Mouse (Mus musculus): Measurements from ENCODE around the gene Ptgs1.

The Ptgs1 gene

GRCm38 (mm10) chr2:36252505-36252904 lies 22.3 kb downstream of the Ptgs1 start:
- no peak for DNase-seq

- no peak for DNase-seq
These were observed 24.2 kb downstream of the Ptgs1 start for GRCm38 (mm10) chr2:36254445-36254844.

- no peak for DNase-seq
These were observed 26.7 kb downstream of the Ptgs1 start for GRCm38 (mm10) chr2:36256931-36257330.

- no peak for DNase-seq
These were observed 29.2 kb downstream of the Ptgs1 start for GRCm38 (mm10) chr2:36259382-36259781.

GRCm38 (mm10) chr2:36259798-36260540 lies 29.7 kb downstream of the Ptgs1 start:
- no peak for DNase-seq

GRCm38 (mm10) chr2:36262025-36262424 lies 31.8 kb downstream of the Ptgs1 start:
- DNase-seq, result no peak

GRCm38 (mm10) chr2:36269458-36269857 lies 39.2 kb downstream of the Ptgs1 start:
- DNase-seq, result no peak

GRCm38 (mm10) chr2:36270186-36270585 lies 40.0 kb downstream of the Ptgs1 start:
- DNase-seq, result no peak

GRCm38 (mm10) chr2:36271085-36271484 lies 40.9 kb downstream of the Ptgs1 start:
- DNase-seq, result no peak

- no peak for DNase-seq
These were observed 42.2 kb downstream of the Ptgs1 start for GRCm38 (mm10) chr2:36272288-36272950.

- peak; percentile 37 to 71 for DNase-seq
These were observed 46.2 kb downstream of the Ptgs1 start for GRCm38 (mm10) chr2:36276454-36276853.

- DNase-seq, result no peak
These were observed 48.5 kb downstream of the Ptgs1 start for GRCm38 (mm10) chr2:36278760-36279159.

- DNase-seq, result no peak
These were observed 50.9 kb downstream of the Ptgs1 start for GRCm38 (mm10) chr2:36281138-36281537.

- no peak for DNase-seq
These were observed 52.1 kb downstream of the Ptgs1 start for GRCm38 (mm10) chr2:36282301-36282700.
